Mouse (Mus musculus) left cerebral cortex, adult 18-20 months (tissue): ENCODE measurements around the gene Igf2bp3. TPM values are rescaled to one million over a fixed set of nuclear protein-coding genes. Genes with fewer than 3 reads are reported as not detected.

Source experiments
- DNase-seq, 2 experiments: peaks; one replicate each; pipeline ENCODE4 v3.0.0; 2021 to 2022; ENCODE audit warnings: low spot score in 2 of 2, mixed read lengths in 1 of 2
- total RNA-seq, 2 experiments: library from RNA; stranded (reverse); gene quantifications; 2 replicates each; pipeline ENCODE4 v1.2.3; 2021

Igf2bp3 gene
- total RNA-seq, 2 experiments from 2014 or later = not detected

DNA sequence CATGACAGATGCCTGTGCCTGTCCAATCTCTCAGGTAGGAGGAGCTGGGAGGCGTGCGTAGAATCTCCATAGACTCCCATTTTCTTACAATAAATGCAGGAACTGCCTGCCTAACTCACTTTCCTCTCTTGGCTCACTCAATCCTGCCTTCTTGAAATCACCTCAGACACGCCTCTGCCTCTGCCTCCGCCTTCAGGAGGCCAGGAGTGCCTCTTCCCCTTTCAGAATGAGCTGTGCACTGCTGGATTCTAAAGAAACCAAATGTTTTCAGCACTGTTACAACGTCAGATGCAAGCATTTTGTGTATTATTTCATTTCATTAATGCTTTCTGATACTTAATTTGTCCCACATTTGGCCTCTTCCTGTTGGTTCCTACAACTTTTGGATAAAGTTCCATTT is 38.7 kb downstream of the Igf2bp3 start:
- DNase-seq = no peak

DNA sequence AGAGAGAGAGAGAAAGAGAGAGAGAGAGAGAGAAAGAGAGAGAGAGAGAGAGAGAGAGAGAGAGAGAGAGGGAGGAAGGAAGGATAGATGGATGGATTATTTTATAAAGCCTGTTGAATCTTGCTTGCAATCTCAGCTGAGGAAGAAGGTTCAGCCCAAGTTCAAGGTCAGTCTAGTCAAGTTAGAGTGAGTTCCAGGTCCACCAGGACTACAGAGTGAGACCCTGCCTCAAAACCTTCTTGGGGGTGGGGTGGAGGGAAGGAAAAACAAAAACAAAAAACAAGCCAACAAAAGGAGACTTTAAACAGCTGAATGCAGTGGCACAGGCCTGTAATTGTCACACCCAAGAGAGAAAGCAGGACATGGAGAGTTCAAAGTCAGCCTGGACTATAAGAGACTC is 40.1 kb downstream of the Igf2bp3 start:
- no peak for DNase-seq

- no peak for DNase-seq
These were observed 41.1 kb downstream of the Igf2bp3 start for GRCm38 (mm10) chr6:49173674-49174073.

- DNase-seq = no peak
These were observed 41.5 kb downstream of the Igf2bp3 start for GRCm38 (mm10) chr6:49173265-49173664.

DNA sequence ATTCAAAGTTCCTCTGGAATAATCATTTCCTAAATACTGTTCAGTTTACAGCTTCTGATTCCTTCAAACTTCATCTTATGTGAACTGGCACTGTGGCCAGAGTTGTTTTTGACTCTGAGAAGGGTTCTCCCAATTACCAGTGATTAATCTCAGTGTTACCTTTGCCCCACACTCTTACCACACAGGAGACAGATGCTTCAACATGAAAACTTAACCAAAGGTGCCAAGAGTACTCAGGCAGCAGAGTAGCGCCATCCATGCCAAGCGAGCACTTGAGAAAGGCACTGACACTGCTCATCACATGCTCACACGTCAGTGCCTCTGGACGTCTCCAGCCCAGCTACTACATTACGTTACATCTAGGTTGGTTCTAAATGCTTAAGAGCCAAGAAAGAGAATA is 43.5 kb downstream of the Igf2bp3 start:
- no peak for DNase-seq

DNA sequence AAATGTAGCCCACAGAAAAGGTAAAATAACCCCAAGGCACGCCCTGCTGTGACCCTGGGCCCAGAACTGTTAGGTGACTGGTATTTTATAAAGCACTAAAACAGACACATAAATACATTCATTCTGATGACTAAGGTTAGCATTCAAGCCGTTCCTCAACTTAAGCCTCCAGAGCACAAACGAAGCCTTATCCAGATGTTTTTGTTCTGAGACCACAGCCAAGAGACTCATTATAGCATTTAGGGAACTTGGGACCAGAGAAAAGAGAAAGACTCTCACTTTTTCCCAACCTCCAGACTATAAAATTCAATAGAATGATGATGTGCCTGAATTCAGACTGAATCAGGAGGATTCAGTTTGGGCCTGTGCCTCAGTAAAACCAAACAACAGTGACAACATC is 46.1 kb downstream of the Igf2bp3 start:
- no peak for DNase-seq

DNA sequence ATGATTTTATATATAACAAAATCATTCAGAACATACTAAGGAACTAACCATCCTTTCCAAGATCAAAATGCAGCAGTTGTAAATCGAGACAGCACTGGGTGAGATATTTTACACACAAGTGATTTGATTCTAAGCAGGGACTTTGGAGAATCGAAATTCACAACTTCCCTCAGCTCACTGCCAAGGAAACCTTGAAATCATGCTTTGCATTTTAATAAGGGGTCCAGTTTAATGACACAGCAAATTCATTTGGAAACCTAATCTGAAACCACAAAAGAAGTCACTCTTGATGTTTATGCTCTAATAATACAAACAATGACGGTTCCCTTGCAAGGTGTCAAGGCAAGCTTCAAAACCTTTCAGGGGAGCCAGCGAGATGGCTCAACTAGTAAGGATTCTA is 47.4 kb downstream of the Igf2bp3 start:
- DNase-seq = no peak

GRCm38 (mm10) chr6:49166318-49166717 is 48.4 kb downstream of the Igf2bp3 start:
- no peak for DNase-seq

GRCm38 (mm10) chr6:49165855-49166254 is 48.9 kb downstream of the Igf2bp3 start:
- DNase-seq = no peak

DNA sequence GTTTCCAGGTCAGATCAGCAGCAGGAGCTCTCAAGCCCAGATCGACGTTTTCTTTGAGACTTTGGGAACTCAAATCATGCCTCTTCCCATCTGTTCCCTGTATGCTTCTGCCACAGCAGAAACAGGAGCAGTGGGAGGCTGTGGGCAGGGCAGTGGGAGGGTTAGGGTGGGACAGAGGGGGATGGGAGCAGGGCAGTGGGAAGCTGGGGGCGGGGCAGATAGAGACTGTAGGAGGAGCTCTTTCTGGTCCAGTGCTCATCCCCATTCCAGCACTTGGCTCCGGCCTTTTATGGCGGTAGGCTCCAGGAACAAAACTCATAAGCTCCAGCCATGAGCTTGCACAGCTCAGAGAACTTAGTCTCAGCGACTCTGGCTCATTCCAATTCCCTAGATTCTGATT is 49.7 kb downstream of the Igf2bp3 start:
- no peak for DNase-seq

- no peak for DNase-seq
These were observed 50.1 kb downstream of the Igf2bp3 start for GRCm38 (mm10) chr6:49164701-49165100.

DNA sequence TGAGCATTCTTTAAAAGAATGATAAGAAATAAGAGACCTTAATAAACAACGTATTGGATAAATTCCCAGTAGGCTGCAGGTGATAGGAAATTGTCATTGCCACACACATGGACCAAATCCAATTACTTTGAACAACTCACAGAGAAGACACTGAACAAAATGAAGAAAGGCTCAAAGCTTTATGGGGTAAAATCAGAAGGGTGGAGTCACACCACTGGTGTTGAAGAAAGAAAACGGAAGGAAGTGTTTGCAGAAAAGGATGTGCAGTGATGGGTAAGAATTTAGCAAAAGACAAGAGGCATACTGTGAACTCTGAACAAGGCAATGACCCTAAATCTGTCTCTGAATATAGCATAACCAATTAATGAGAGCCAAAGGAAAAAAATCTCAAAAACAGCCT is 54.8 kb downstream of the Igf2bp3 start:
- no peak for DNase-seq

DNA sequence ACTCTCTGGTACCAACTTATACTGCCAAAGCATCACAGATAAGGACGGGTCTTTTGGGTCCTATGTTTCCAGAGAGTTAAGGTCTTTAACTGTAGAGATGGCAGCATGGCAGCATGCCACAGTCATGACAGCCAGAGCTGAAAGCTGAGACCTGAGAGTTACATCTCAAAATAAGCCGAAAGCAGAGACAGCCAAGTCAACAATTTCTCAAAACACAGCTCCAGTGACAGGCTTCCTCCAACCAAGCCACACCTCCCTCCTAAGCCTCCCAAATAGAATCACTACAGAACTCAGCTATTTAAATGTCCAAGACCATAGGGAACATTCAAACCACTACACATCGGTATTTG is 58.0 kb downstream of the Igf2bp3 start:
- no peak for DNase-seq

- DNase-seq = no peak
These were observed 58.5 kb downstream of the Igf2bp3 start for GRCm38 (mm10) chr6:49156170-49156825.

DNA sequence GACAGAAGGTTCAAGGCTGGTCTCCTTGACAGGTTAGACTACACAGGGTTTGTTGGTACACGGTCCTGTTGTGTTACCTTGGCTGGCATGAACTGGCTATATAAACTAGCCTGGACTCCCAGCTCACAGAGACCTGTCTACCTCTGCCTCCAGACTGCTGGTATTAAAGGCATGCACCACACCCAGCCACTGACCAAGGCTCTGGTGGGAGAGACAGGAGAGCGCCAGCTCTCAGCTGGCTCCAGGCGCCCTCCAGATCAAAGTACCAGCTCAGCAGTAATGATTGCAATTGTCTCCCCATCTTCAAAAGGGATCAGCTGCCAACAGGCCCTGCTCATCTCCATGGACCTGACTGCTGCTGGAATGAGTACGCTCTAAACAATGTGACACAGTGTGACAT is 63.3 kb downstream of the Igf2bp3 start:
- no peak for DNase-seq

DNA sequence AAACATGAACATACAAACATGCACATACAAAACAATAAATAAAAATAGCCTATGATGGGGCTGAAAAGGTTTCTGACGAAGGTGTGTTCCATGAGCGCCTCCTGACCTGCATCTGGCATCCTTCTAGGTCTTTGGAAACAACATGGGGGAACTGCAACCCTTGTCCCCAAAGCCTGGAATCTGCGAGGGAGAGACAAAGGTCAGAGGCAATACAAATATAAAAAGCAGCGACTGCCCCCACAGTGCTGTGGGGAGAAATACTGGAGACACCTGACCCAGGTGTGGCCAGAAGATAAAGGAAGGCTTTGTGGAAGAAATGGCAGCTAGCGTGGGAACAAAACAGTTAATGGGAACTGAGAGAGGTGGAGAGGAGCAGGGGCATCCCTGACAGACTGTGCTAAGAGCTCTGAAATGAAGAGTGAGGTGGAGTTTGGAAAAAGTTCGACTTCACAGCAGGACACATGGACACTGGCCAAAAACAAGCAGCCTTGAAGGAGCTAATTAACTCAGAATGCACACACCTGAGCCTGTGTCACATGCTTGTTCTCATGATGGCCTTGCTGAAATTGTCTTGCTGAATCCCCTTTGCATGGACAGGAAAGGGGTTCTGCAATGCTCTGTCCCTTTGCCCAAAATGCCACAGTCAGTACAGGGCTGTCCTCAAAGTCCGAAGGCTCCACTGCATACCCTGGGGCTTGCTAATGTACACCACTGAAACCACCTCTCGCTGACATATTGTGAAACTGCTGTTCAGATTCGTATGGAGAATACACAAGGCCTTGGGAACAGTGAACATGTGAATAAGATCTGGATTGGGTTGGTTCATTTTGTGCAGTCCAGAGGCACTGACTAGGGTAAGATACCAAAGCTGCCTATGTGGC is 64.2 kb downstream of the Igf2bp3 start:
- DNase-seq = no peak

GRCm38 (mm10) chr6:49149202-49149930 is 65.4 kb downstream of the Igf2bp3 start:
- DNase-seq = no peak

- DNase-seq = no peak
These were observed 66.0 kb downstream of the Igf2bp3 start for GRCm38 (mm10) chr6:49148781-49149180.

DNA sequence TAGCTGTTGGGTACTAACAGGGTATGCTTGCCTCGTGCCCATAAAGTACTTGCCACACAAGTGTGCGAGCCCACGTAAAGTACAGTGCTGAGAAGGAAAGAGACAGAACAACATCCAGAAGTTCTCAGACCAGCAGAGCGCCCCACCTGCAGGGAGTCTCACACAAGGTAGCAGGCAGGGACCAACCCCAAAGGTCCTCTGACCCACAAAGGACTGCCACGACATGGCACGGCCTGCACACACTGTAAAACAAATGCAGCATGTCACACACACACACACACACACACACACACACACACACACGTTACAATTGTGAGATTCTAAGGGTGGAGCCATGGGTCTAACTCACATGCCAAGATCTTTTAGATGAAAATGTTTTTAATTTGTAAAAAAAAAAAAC is 66.4 kb downstream of the Igf2bp3 start:
- DNase-seq = no peak

DNA sequence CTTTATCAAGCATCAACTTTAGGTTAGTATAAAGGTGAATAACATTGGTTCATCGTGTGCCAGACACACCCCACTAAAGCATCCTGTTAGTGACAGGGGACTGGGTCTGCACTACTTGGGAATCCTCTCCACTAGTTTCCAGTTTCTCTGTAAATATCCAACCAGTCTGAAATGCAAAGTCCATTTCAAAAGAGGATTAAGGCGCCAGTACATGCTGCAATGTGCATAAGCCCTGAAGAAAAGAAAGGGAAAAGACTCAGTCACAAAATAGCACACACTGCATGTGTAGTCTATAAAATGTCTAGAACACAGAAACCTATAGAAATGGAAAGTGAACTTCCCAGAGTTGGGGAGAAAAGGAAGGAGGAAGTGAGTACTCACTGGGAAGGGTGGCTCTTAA is 68.3 kb downstream of the Igf2bp3 start:
- no peak for DNase-seq

GRCm38 (mm10) chr6:49142428-49142827 is 72.3 kb downstream of the Igf2bp3 start:
- no peak for DNase-seq

- DNase-seq = no peak
These were observed 73.6 kb downstream of the Igf2bp3 start for GRCm38 (mm10) chr6:49141125-49141524.
